Mouse (Mus musculus) testis, adult 2 months (tissue): ENCODE measurements at regions not wholly inside any gene's neighbourhood (a gene's known extent, or its start where the extent isn't known, plus 50 kb on each side); places are given as distances from the start of the nearest gene placed in this dataset.

Experiments used
- CTCF ChIP-seq: fragments of 200-500 bp; IDR thresholded peaks from 2 replicates; pipeline ENCODE4 v1.5.1; 2012; ENCODE audit warnings: low read depth, mild to moderate bottlenecking, inconsistent platforms, low read length, moderate library complexity; ENCODE audit not compliant: control insufficient read depth, insufficient read depth, insufficient replicate concordance
- POLR2A ChIP-seq: fragments of 200-500 bp; IDR thresholded peaks from 2 replicates; pipeline ENCODE4 v1.6.1; 2012; ENCODE audit warnings: low read depth, mild to moderate bottlenecking, inconsistent platforms, low read length, moderate library complexity; ENCODE audit not compliant: control insufficient read depth

DNA sequence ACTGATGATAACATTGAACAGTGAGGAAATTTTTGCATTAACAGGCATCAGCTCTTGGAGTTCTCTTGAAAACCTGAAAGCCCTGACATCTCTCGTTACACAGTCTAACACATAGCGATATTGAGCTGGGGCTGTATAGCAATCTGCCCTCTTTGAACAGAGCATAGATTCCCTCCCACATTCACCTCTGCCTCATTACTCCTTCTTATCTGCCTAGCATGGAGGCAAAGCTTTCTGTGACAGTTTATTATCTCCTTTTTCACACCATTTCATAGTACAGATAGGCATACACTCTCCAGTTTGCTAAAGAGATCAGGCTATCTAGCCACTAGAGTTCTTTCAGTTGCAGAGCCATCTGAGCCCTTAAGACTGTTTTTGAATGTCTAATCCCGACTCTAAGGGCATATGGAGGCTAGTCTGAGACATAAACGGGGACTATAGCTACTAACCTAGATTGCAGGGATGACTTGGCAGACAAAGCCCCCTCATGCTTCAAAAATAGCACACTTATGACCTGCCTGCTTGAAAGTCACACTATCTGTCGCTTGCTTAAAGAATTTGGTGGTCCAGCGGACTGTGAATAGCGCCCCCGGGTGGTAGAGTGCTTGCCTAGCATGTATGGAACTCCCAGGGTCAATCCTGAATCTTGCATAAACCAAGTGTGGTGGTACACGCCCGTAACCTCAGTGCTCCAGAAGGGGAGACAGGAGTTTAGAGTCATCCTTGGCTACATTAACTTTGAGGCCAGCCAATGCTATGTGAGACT lies 106.1 kb upstream of the Tmem164 start:
- peak; percentile 30; the same call in 1 of the 2 replicates for TF ChIP-seq CTCF
- TF ChIP-seq POLR2A: no peak
